In the genomic region with DNA sequence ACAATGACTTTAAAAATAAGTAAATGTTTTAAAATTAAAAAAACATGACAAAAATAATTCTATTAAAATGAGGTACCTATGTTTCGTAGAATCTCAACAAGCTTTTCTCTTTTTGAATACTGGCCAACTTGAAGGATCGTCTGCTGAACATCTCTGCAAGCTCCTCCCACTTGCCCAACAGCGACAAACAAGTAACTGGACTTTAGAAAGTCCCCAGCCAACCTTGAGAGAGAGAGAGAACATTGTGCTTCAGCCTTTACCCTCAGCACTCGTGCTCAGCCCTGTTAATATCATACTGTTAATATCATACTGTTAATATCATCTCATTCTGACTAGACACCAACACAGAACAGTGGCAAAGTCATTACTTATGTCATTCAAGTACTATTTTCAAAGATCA, we compare ENCODE assay signal across 35 mouse cellular contexts. TPM values are rescaled to one million over a fixed set of nuclear protein-coding genes. Genes with fewer than 3 reads are reported as not detected.
"Had no signal": no experiment of that assay in that cellular context is flagged by ENCODE, and none has a peak within 500 bp of the region (broad histone marks: within the 10 kb centered on the region; RNA-seq: fewer than 3 reads in every experiment).

No protein-coding gene starts in this region.

- H3K27ac ChIP-seq: limb, embryonic 10.5 days; limb, embryonic 12.5 days; limb, embryonic 13.5 days; limb, embryonic 15.5 days; liver, embryonic 12.5 days; liver, embryonic 13.5 days; liver, embryonic 14.5 days; liver, embryonic 15.5 days; lung, embryonic 15.5 days; macrophage; midbrain, embryonic 10.5 days; midbrain, embryonic 12.5 days; midbrain, embryonic 13.5 days; midbrain, embryonic 15.5 days; neural tube, embryonic 12.5 days; neural tube, embryonic 13.5 days had no signal

- H3K4me3 ChIP-seq: limb, embryonic 10.5 days; limb, embryonic 12.5 days; limb, embryonic 13.5 days; limb, embryonic 15.5 days; liver, embryonic 12.5 days; liver, embryonic 13.5 days; liver, embryonic 15.5 days; lung, embryonic 15.5 days; megakaryocyte, embryonic 14.5 days; midbrain, embryonic 10.5 days; midbrain, embryonic 12.5 days; midbrain, embryonic 13.5 days; midbrain, embryonic 15.5 days; myocyte; neural tube, embryonic 12.5 days; neural tube, embryonic 13.5 days had no signal

- H3K4me1 ChIP-seq: limb, embryonic 10.5 days; limb, embryonic 12.5 days; liver, embryonic 15.5 days; lung, embryonic 15.5 days; megakaryocyte, embryonic 14.5 days; midbrain, embryonic 10.5 days; midbrain, embryonic 12.5 days; midbrain, embryonic 13.5 days; midbrain, embryonic 15.5 days; neural tube, embryonic 12.5 days; neural tube, embryonic 13.5 days had no signal

- H3K27me3 ChIP-seq: limb, embryonic 12.5 days; limb, embryonic 13.5 days; limb, embryonic 15.5 days; liver, embryonic 12.5 days; liver, embryonic 13.5 days; liver, embryonic 15.5 days; lung, embryonic 15.5 days; megakaryocyte, embryonic 14.5 days; midbrain, embryonic 12.5 days; midbrain, embryonic 13.5 days; midbrain, embryonic 15.5 days; neural tube, embryonic 12.5 days; neural tube, embryonic 13.5 days had no signal

- H3K9me3 ChIP-seq: limb, embryonic 10.5 days; limb, embryonic 12.5 days; limb, embryonic 13.5 days; limb, embryonic 15.5 days; liver, embryonic 12.5 days; liver, embryonic 13.5 days; liver, embryonic 15.5 days; lung, embryonic 15.5 days; megakaryocyte, embryonic 14.5 days; midbrain, embryonic 10.5 days; midbrain, embryonic 12.5 days; midbrain, embryonic 13.5 days; midbrain, embryonic 15.5 days; neural tube, embryonic 12.5 days; neural tube, embryonic 13.5 days had no signal

- H3K4me2 ChIP-seq: limb, embryonic 12.5 days; limb, embryonic 13.5 days; limb, embryonic 15.5 days; liver, embryonic 11.5 days; liver, embryonic 12.5 days; liver, embryonic 13.5 days; liver, embryonic 15.5 days; lung, embryonic 14.5 days; lung, embryonic 15.5 days; midbrain, embryonic 11.5 days; midbrain, embryonic 12.5 days; midbrain, embryonic 13.5 days; midbrain, embryonic 15.5 days; neural tube, embryonic 12.5 days; neural tube, embryonic 13.5 days had no signal

- DNase-seq: left cerebral cortex, postnatal 4 days; liver; liver, embryonic 13.5 days; lung, adult 18-20 months; lung, adult 2 months; lung, embryonic 14.5 days; lung, postnatal 10 days; lung, postnatal 14 days; lung, postnatal 36 days; lung, postnatal 4 days; midbrain, embryonic 14.5 days had no signal

- H3K9ac ChIP-seq: limb, embryonic 12.5 days; limb, embryonic 13.5 days; limb, embryonic 15.5 days; liver, embryonic 12.5 days; liver, embryonic 13.5 days; liver, embryonic 14.5 days; liver, embryonic 15.5 days; lung, embryonic 14.5 days; lung, embryonic 15.5 days; midbrain, embryonic 12.5 days; midbrain, embryonic 13.5 days; midbrain, embryonic 15.5 days; neural tube, embryonic 12.5 days; neural tube, embryonic 13.5 days had no signal

- ATAC-seq: liver, embryonic 12.5 days; lung, postnatal 0 days; midbrain, embryonic 13.5 days; midbrain, embryonic 15.5 days; midbrain, embryonic 16.5 days had no signal

- H3K36me3 ChIP-seq: limb, embryonic 10.5 days; limb, embryonic 12.5 days; limb, embryonic 13.5 days; limb, embryonic 15.5 days; liver, embryonic 12.5 days; liver, embryonic 13.5 days; liver, embryonic 15.5 days; lung, embryonic 15.5 days; midbrain, embryonic 10.5 days; midbrain, embryonic 12.5 days; midbrain, embryonic 13.5 days; midbrain, embryonic 15.5 days; neural tube, embryonic 12.5 days; neural tube, embryonic 13.5 days had no signal

RNA-seq across cellular contexts. Expression of a gene that starts 10.3 kb away (rescaled TPM):
- total RNA-seq: left cerebral cortex, postnatal 4 days had no signal
- polyA plus RNA-seq: limb, embryonic 11.5 days; limb, embryonic 12.5 days; lung, embryonic 14.5 days; lung, embryonic 15.5 days; lung, embryonic 16.5 days; lung, postnatal 0 days; macrophage; midbrain, embryonic 10.5 days; midbrain, embryonic 11.5 days; midbrain, embryonic 12.5 days; midbrain, embryonic 13.5 days; midbrain, embryonic 14.5 days; midbrain, embryonic 15.5 days; myocyte had no signal

RNA-seq across cellular contexts. Expression of a gene that starts 47.9 kb away (rescaled TPM):
- total RNA-seq: monocyte, adult 5-6 weeks had no signal
- polyA plus RNA-seq: lung, adult 2 months; myocyte had no signal
